Mouse (Mus musculus) large intestine, adult 2 months (tissue): ENCODE measurements around the gene Hist1h2bj. TPM values are rescaled to one million over a fixed set of nuclear protein-coding genes. Genes with fewer than 3 reads are reported as not detected.

Source experiments
- DNase-seq: peaks from one replicate; pipeline ENCODE4 v3.0.0-alpha.2; 2012; ENCODE audit warnings: low read depth, low spot score
- WGBS: fragments of 180-500 bp; shearing (Covaris S2); methylation state at CpG from one replicate; pipeline ENCODE4 v1.1.7; 2018; 5-methylcytosine and 5-hydroxymethylcytosine counted together
- polyA plus RNA-seq: library from polyadenylated mRNA; depleted of rRNA; stranded (reverse); fragments of >200 nt; gene quantifications from 2 replicates; pipeline ENCODE4 v1.2.3, GENCODE M21; 2012

Gene Hist1h2bj
- polyA plus RNA-seq, 1 experiment: 26.1 TPM

GRCm38 (mm10) chr13:22013716-22014115, 29.3 kb upstream of the Hist1h2bj start:
- 28% methylated on average over 13 of the region's 13 CpGs for WGBS
- DNase-seq: no peak

GRCm38 (mm10) chr13:22014411-22014845, 28.6 kb upstream of the Hist1h2bj start:
- DNase-seq: no peak
- 15% methylated on average over 17 of the region's 17 CpGs for WGBS

- WGBS: 17% methylated on average over 27 of the region's 27 CpGs
- DNase-seq: no peak
Measured at GRCm38 (mm10) chr13:22015479-22016450, 27.2 kb upstream of the Hist1h2bj start.

- 3% methylated on average over 44 of the region's 44 CpGs for WGBS
- DNase-seq: no peak
Measured at GRCm38 (mm10) chr13:22019934-22020835, 22.8 kb upstream of the Hist1h2bj start.

DNA sequence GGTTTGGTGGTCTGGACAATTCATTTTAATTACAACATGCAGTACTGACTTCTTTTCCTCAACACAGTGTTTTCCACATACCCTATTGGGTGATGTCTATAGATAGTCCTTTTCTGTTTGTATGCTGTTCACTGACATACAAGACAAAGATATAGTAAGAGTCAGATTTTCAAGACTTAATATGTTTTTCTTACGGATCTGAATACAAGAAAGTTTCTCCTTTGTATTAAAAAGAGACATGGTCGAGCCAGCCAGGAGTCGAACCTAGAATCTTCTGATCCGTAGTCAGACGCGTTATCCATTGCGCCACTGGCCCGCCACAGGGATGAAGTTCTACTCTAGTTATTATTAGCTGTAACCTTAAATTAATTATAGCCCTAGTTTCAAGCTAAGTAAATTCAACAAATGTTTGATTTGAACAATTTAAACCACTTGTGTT, 22.1 kb upstream of the Hist1h2bj start:
- no peak for DNase-seq
- 2% methylated on average over 8 of the region's 8 CpGs for WGBS

DNA sequence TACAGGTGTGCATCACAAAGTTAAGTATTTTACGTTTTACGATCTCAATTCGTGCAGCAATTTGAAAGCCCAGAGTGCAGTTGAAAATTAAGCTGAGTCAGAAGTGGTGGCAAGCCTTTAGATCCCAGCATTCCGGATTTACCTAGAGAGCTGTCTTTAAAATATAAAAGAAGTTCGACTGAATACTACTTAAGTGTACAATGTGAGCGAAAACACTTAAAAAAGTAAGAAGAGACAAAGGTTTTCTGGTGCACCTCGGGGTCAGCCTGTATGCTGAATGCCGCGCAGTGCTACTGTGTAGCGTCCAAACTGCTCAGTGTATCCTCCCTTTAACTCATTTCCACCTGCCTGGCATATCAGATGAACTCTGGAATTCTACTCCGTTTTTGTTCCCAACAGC, 21.4 kb upstream of the Hist1h2bj start:
- 2% methylated on average over 11 of the region's 11 CpGs for WGBS
- DNase-seq: no peak

- WGBS: 5% methylated on average over 9 of the region's 9 CpGs
- DNase-seq: no peak
Measured at GRCm38 (mm10) chr13:22022241-22022640, 20.8 kb upstream of the Hist1h2bj start.

GRCm38 (mm10) chr13:22026058-22027031, 16.7 kb upstream of the Hist1h2bj start:
- WGBS: 4% methylated on average over 35 of the region's 35 CpGs
- no peak for DNase-seq

GRCm38 (mm10) chr13:22028673-22029460, 14.1 kb upstream of the Hist1h2bj start:
- WGBS: 3% methylated on average over 40 of the region's 40 CpGs
- DNase-seq: no peak

DNA sequence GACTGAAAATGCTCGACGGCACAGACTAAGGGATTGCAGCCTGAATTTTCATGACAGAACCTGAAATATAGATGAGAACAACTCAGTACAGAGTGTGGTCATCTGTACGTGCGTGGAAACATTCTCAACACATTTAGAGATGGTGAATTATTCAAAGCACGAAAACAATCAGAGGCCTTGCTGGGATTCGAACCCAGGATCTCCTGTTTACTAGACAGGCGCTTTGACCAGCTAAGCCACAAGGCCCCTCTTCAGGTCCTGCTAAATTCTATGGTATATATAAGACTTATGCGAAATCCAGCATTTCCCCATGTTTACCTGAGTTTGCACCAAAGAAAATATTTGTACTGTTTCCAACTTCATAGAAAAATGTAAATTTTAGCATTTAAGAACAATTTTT, 13.1 kb upstream of the Hist1h2bj start:
- DNase-seq: no peak
- 65% methylated on average over 8 of the region's 8 CpGs for WGBS

DNA sequence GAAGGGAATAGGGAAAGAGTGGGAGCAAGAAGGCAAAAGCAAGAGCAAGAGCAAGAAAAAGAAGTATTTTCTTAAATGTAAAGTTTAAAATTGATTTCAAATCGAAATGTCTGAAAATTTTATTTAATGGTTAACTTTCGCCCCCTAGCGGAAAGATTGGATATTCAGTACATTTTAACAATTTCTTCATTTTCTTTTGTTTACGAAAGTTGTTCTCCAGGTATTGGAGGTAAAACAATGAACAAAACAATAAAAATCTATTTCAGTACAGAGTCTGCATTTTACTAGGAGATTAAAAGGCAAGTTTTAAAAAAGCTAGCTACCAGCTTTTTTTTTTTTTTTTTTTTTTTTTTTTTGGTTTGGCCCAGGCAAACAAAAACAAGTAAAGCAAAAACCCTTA, 12.5 kb upstream of the Hist1h2bj start:
- DNase-seq: no peak
- 4% methylated on average over 4 of the region's 4 CpGs for WGBS

GRCm38 (mm10) chr13:22033741-22034442, 9.1 kb upstream of the Hist1h2bj start:
- no peak for DNase-seq
- 28% methylated on average over 5 of the region's 5 CpGs for WGBS

DNA sequence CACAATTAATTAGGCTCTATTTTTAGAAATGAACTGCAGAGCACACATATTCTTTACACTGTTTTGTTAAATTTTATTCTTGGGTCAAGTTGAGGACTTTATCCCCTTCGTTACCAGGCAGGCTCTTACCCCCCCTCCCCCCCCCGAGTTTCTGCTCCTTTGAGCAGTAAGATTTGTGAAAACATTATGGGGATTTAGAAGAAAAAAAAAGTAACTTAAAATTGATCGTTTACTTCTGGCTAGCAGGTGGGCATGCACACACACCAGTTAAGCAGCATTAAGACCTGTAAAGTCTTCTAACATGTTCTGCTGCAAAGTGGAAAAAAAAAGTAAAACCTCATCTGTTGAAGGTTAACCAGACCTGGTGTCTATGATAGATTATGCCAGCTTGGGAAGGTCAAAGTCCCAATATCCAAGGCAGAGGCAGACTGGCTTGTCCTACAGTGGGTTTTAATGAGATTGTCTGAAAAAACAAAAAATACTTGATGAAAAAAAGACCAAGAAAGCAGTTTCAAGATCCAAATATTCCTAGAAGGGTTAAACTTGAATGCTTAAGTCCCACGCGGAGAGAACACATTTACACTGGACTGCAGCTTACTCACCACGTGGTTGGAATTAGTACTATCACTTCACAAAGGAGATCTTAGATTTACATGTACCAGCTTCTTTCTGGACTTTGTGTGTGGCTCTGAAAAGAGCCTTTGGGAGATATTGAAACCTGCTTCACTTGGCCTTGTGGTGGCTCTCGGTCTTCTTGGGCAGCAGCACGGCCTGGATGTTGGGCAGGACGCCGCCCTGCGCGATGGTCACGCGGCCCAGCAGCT, 8.4 kb upstream of the Hist1h2bj start:
- WGBS: 2% methylated on average over 14 of the region's 14 CpGs
- DNase-seq: no peak

DNA sequence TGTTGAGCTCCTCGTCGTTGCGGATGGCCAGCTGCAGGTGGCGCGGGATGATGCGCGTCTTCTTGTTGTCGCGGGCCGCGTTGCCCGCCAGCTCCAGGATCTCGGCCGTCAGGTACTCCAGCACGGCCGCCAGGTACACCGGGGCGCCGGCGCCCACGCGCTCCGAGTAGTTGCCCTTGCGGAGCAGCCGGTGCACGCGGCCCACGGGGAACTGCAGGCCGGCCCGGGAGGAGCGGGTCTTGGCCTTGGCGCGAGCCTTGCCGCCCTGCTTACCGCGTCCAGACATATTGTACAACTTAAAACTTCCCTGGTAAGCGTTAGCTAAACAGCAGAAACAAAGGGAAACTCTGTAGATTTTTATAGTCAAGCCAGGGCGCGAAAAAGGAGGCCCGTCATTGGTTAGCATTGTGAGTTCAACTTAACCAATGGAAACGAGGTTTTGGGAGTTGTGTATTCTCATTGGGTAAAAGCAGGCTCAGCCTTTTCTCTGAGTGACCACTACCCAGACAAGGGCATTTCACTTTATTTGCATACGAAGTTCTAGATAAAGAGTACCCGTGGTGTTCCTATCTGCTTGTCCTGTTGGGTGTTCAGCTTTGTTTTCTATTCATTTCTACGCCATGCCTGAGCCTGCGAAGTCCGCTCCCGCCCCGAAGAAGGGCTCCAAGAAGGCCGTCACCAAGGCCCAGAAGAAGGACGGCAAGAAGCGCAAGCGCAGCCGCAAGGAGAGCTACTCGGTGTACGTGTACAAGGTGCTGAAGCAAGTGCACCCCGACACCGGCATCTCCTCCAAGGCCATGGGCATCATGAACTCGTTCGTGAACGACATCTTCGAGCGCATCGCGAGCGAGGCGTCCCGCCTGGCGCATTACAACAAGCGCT, 7.5 kb upstream of the Hist1h2bj start, which contains the start of the genes Hist1h2ah and Hist1h2bk:
Hist1h2ah (minus strand) TSS at position 302 of the 882 bp plus-strand sequence.
Hist1h2bk (plus strand) TSS at position 604 of the 882 bp plus-strand sequence.
- WGBS: under 1% methylated on average over 26 of the region's 69 CpGs

DNA sequence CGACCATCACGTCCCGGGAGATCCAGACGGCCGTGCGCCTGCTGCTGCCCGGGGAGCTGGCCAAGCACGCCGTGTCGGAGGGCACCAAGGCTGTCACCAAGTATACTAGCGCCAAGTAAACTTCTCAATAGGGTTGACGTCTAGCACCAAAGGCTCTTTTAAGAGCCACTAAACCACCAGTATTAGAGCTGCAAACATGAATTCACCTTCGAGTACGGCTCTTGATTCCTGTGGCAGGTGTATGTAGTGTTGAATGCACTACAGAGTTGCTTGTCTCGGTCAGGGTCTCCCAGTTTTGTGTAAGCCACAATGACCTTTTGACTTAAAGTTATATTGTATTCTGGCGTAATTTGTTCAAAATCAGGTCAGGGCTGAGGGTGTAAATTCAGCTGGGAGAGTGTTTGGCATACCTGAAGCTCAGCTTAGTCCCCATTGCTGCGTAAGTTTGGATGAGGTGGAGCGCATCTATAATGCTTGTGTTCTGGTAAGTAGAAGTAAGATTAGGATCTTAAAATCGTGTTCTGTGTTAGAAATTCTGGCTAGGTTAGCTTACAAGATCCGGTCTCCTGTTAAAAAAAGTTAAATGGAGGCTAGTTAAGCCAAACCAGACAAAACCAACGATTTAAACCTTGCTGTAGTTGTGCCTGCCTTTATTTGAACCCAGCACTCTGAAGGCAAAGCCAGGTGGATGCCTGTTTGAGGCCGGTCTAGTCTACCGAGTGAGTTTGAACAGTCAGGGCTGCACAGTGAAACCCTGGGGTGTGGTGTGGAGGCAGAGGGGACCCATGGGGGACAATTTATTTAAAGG, 6.7 kb upstream of the Hist1h2bj start:
- DNase-seq: no peak
- 4% methylated on average over 23 of the region's 23 CpGs for WGBS

More for the DNA sequence above, 7.5 kb upstream of the Hist1h2bj start, which contains the start of the genes Hist1h2ah and Hist1h2bk:
- peak; percentile 94 for DNase-seq
